Mouse (Mus musculus): ENCODE results near the gene Il16. TPM values are rescaled to one million over a fixed set of nuclear protein-coding genes. Genes with fewer than 3 reads are reported as not detected.
A peak's percentile ranks its signal among the peaks of the same experiment; 100 is the strongest.

The Il16 gene
- total RNA-seq, 2 experiments from 2014 or later = 1.6 TPM

GRCm38 (mm10) chr7:83624065-83624464, 121.5 kb downstream of the Il16 start:
- intact Hi-C loops (cut with DNase I) = no loop called here

DNA sequence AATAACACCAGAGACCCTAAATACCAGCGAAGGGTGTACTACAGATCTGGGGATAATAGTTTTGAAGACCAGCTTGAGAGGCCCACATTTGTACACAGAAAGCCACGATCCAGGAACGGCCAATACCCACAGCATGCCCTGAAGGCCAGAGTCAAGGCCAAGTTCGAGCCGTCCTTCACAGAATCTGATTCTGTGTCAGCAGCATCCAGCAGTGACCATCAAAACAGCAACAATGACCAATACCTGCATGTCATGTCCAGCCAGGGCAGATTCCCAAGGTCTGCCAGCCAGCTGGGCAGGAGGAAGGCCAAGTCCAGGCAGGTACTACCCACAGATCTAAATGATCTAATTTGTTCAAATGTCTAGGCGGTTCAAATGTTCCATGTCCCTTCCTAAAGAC, 122.9 kb downstream of the Il16 start:
- DNase-seq = no peak
- intact Hi-C loops (cut with DNase I) = no loop called here

More at GRCm38 (mm10) chr7:83624065-83624464, 121.5 kb downstream of the Il16 start:
- no peak for DNase-seq

GRCm38 (mm10) chr7:83618709-83619108, 126.8 kb downstream of the Il16 start:
- DNase-seq = no peak
- intact Hi-C loops (cut with DNase I) = no loop called here

GRCm38 (mm10) chr7:83616268-83616667, 129.3 kb downstream of the Il16 start:
- no peak for DNase-seq
- intact Hi-C loops (cut with DNase I) = no loop called here

- no peak for DNase-seq
- intact Hi-C loops (cut with DNase I) = no loop called here
Observed at GRCm38 (mm10) chr7:83615815-83616214, 129.7 kb downstream of the Il16 start.

GRCm38 (mm10) chr7:83615272-83615671, 130.3 kb downstream of the Il16 start:
- no peak for DNase-seq
- intact Hi-C loops (cut with DNase I) = no loop called here

GRCm38 (mm10) chr7:83611886-83612285, 133.6 kb downstream of the Il16 start:
- DNase-seq = no peak
- intact Hi-C loops (cut with DNase I) = no loop called here

DNA sequence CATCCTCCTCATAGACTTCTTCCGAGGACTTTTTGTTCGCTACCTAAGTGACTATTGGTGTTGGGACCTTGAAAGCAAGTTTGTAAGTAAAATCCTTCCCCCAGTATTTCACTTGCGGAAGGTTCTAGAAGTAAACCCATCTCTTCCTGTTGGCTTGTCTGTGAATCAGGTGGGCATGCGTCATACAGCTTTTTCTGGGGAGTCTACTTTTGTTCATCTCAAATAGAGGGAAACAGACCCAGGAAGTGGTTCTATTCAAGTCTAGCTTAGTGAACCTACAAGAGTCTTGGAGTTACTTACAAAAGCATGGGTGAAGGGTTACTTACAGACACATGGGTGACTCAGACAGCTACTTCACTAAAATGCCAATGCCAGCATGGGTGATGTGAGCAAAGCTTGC, 135.6 kb downstream of the Il16 start:
- no peak for DNase-seq
- intact Hi-C loops (cut with DNase I) = no loop called here

DNA sequence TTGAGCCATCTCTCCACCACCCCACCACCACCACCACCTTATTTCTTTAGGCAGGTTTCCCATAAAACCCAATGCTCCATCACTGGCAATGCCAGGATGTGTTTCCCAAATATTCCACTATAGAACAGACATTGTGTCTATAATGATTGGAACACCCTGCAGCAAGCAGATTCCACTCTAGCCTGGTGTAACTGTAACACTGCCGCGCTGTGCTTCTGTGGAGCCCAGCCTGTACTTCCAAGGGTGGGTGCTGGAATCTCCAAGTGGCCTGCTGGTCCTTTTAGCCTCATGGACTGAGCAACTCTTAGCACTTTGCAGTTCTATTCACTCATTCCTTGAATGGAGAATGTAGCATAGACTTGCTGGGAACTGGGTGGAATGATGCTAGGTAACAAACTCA, 138.7 kb downstream of the Il16 start:
- DNase-seq = no peak
- intact Hi-C loops (cut with DNase I) = no loop called here

- intact Hi-C loops (cut with DNase I) = no loop called here
- no peak for DNase-seq
Observed at GRCm38 (mm10) chr7:83604180-83604944, 141.2 kb downstream of the Il16 start.

- peak; percentile 51 for DNase-seq
- intact Hi-C loops (cut with DNase I) = no loop called here
Observed at GRCm38 (mm10) chr7:83599913-83600286, 145.6 kb downstream of the Il16 start.

DNA sequence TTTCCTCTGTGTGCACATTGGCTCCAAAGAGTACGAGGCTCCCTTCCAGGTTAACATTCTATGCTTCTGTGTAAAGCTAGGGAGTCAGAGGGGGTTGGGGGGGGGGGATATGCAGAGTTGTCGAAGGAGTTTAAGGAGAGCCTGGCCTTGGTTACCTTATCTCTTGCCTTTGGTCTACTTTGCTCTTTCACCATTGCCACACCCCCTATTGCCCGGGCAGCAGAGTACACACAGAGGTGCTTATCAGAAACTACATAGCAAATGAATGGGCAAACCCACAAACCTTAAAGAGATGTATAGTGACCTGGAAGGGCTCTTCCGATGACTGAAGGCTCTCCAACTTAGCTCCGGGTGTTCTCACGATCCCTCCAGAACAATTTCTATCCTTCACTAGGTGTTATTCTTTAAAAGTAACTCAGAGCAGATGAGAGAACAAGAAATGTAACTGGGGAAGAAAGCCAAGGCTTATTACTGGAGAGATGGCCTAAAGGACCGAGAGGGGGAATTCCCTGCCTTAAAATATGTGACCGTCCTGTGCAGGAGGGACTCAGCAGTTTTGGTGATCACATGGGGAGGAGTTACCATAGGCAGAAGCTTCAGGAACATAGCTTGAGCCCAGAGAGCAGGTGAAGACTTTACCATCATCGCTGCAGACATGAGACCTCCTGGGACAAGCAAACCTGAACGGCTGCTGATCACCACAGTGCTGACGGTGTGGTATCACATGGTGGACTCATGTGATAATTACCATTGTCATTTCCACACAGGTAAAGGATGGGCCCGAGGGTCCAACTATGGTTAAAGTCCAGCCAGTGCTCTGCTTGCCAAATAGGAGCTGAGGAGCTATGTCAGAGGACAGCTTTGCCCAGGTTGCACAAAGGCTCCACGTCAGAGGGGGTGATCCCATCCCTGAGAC, 146.3 kb downstream of the Il16 start:
- no peak for DNase-seq
- intact Hi-C loops (cut with DNase I) = no loop called here

DNA sequence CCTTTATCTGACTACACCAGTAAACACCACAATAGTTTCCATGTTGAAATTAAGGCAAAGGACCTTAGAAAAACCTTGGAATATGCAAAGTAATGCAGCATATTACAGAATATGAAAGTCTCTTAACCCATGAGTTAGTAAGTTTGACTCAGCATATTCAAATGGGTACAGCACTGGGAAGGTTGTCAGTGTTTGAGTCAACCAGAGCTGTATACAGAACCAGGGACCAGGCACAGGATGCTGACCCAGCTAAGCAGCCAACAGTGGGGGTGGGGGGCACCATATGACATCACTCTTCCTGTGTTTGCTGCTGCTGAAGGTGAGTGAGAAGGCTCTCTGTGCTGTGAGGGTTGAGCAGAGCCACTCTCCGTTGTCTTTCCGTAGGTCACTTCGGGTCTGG, 148.5 kb downstream of the Il16 start:
- intact Hi-C loops (cut with DNase I) = no loop called here
- DNase-seq = no peak

- intact Hi-C loops (cut with DNase I) = no loop called here
- DNase-seq = no peak
Observed at GRCm38 (mm10) chr7:83594056-83594455, 151.5 kb downstream of the Il16 start.

Other genes with a start within 250 kb of the Il16 start
- gene Tmc3, start 160.8 kb downstream of the Il16 start, total RNA-seq (2021) = under 1 TPM; 0.08 TPM
- 10 to 100 TPM; 10.2 to 10.4 TPM for gene Stard5, start 113.8 kb downstream of the Il16 start, total RNA-seq (2021)
- 1 to 10 TPM; 1.0 to 1.1 TPM for gene Cfap161, start 49.2 kb upstream of the Il16 start, total RNA-seq (2021)
- gene Tlnrd1, start 138.6 kb upstream of the Il16 start, total RNA-seq (2021) = 10 to 100 TPM; 20.5 to 20.7 TPM
- 10 to 100 TPM; 55.4 to 60.3 TPM for gene Mesd, start 138.7 kb upstream of the Il16 start, total RNA-seq (2021)